Mouse (Mus musculus) R1 (cell line): ENCODE results near the gene Gjb3.

Experiments
- DNase-seq: peaks from one replicate; pipeline ENCODE4 v3.0.0-alpha.2; 2018; ENCODE audit warnings: low read depth, low spot score

Gjb3 gene

DNA sequence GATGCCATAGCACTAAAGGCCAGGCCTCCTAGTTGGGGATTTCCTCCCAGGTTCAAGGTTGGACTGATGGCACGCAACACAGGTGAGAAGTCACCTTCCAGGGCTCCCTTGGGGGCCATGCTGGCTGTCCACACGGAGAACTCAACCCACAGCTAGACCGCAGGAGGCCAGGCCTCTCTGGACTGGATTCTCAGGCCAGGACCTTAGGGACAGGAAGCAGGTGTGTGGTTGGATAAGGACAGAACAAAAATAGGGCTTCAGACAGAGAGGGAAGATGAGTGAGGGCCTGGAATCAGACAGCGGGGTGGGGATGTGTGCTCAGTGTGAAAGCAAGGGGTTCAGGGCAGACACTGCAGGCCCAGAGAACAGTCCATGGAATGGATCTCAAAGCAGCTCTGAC is 43.7 kb downstream of the Gjb3 start:
- DNase-seq: no peak

GRCm38 (mm10) chr4:127279241-127279640 is 51.4 kb downstream of the Gjb3 start:
- no peak for DNase-seq

DNA sequence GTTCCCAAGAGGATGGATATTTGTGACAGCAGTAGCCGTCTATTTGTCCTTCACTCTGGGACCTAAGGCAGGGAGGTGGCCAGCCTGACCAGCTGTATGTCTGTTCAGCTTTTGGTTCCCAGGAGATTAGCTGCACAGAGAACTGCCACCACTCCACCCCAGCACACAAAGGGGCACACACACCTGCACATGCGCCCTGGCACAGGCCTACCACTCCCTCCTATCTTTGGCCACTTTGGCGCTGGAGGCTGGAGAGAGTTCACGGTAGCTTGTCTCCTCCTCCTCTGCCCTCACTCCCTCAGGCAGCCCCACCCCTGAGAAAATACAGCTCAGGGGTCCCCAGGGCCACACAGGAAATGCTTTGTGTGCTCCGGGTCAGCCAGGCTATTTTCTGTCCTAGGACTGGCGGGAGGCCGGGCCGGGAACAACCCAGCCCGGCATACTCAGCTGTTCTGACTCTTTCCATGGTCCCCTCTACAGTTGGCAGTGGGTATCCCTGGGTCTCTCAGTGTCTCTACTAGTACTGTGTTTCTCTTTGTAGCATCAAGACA is 52.1 kb downstream of the Gjb3 start:
- DNase-seq: no peak
